27 mouse cellular contexts compared by ENCODE assay signal in genomic region chr12:4534252-4534651, GRCm38 (mm10). TPM values are rescaled to one million over a fixed set of nuclear protein-coding genes. Genes with fewer than 3 reads are reported as not detected.
A peak's percentile ranks its signal among the peaks of the same experiment; 100 is the strongest.
DNase-seq lines count a peak whose midpoint lies in the region; ATAC-seq and TF ChIP-seq lines count a peak whose summit lies in the region.
"Had no signal": no experiment of that assay in that cellular context is flagged by ENCODE, and none has a peak within 500 bp of the region (broad histone marks: within the 10 kb centered on the region; RNA-seq: fewer than 3 reads in every experiment).

No protein-coding gene starts in this region.

- no peak for TF ChIP-seq EP300 in lung, postnatal 0 days (IDR thresholded peaks at IDR 0.05)

- TF ChIP-seq POLR2A in lung, adult 2 months (IDR thresholded peaks at IDR 0.05; ENCODE audit: borderline replicate concordance, extremely low read depth, low read depth, low read length): no peak

- 47% methylated on average over 5 of the region's 5 CpGs for WGBS in lung, postnatal 0 days
- 45% methylated on average over 5 of the region's 5 CpGs for WGBS in lung, adult 2 months
- 30% methylated on average over 5 of the region's 5 CpGs for WGBS in intestine, embryonic 15.5 days
- WGBS in forebrain, embryonic 13.5 days: 76% methylated on average over 5 of the region's 5 CpGs

- H3K4me3 ChIP-seq in lung, postnatal 0 days (ENCODE audit: low read depth, low read length): no peak overlapping the region
- no peak overlapping the region for H3K4me3 ChIP-seq in lung, adult 2 months (replicated peaks; ENCODE audit: extremely low read depth, low read depth, low read length)
- no peak overlapping the region for H3K4me3 ChIP-seq in intestine, embryonic 15.5 days (replicated peaks)
- H3K4me3 ChIP-seq in forebrain, embryonic 13.5 days: no peak overlapping the region
- H3K4me3 ChIP-seq: embryonic facial prominence, embryonic 10.5 days; forebrain, embryonic 10.5 days; forebrain, embryonic 15.5 days; heart, adult 2 months; heart, embryonic 12.5 days; hindbrain, embryonic 15.5 days had no signal

- H3K4me2 ChIP-seq in lung, postnatal 0 days (replicated peaks; ENCODE audit: low read depth, low read length): no peak overlapping the region
- no peak overlapping the region for H3K4me2 ChIP-seq in intestine, embryonic 15.5 days (replicated peaks)
- H3K4me2 ChIP-seq in forebrain, embryonic 13.5 days: no peak overlapping the region
- H3K4me2 ChIP-seq: forebrain, embryonic 15.5 days; heart, embryonic 12.5 days; hindbrain, embryonic 15.5 days had no signal

- no peak for ATAC-seq in lung, postnatal 0 days
- peak; percentile 99 for ATAC-seq in intestine, embryonic 15.5 days
- ATAC-seq in megakaryocyte, adult 5-6 weeks (ENCODE audit: poor library complexity, severe bottlenecking): peak; percentile 71
- ATAC-seq in forebrain, embryonic 13.5 days: no peak
- ATAC-seq: activated CD4-positive, CD25-positive, alpha-beta regulatory T cell, adult 4 months; forebrain, embryonic 15.5 days; Patski had no signal

- no peaks in the 10 kb centered on the region for H3K27me3 ChIP-seq in lung, postnatal 0 days (replicated peaks; ENCODE audit: insufficient read depth, low read length)
- no peaks in the 10 kb centered on the region for H3K27me3 ChIP-seq in intestine, embryonic 15.5 days (replicated peaks)
- H3K27me3 ChIP-seq in forebrain, embryonic 13.5 days: no peaks in the 10 kb centered on the region
- H3K27me3 ChIP-seq: forebrain, embryonic 15.5 days; heart, embryonic 12.5 days; hindbrain, embryonic 15.5 days had no signal

- intact Hi-C loops in left cerebral cortex, postnatal 10 days (cut with DNase I): no loop called here

- no peaks in the 10 kb centered on the region for H3K4me1 ChIP-seq in lung, postnatal 0 days (ENCODE audit: insufficient read depth, low read depth, low read length)
- no peaks in the 10 kb centered on the region for H3K4me1 ChIP-seq in lung, adult 2 months (ENCODE audit: control insufficient read depth, insufficient read depth, low read length)
- no peaks in the 10 kb centered on the region for H3K4me1 ChIP-seq in intestine, embryonic 15.5 days (replicated peaks)
- H3K4me1 ChIP-seq in forebrain, embryonic 13.5 days: no peaks in the 10 kb centered on the region
- H3K4me1 ChIP-seq: embryonic facial prominence, embryonic 10.5 days; forebrain, embryonic 10.5 days; forebrain, embryonic 15.5 days; heart, embryonic 12.5 days; hindbrain, embryonic 15.5 days had no signal

- no peak for TF ChIP-seq CTCF in lung, postnatal 0 days (IDR thresholded peaks at IDR 0.05)
- TF ChIP-seq CTCF in lung, adult 2 months (IDR thresholded peaks at IDR 0.05; ENCODE audit: insufficient read depth, low read length): no peak

- H3K9me3 ChIP-seq in lung, postnatal 0 days (ENCODE audit: low read length): no peaks in the 10 kb centered on the region
- H3K9me3 ChIP-seq in intestine, embryonic 15.5 days: no peaks in the 10 kb centered on the region
- H3K9me3 ChIP-seq in forebrain, embryonic 13.5 days (replicated peaks): peaks cover 6% of the 10 kb centered on the region; the same call in 1 of the 2 replicates
- H3K9me3 ChIP-seq: forebrain, embryonic 10.5 days; forebrain, embryonic 15.5 days; heart, embryonic 12.5 days; hindbrain, embryonic 15.5 days had no signal

- H3K36me3 ChIP-seq in lung, postnatal 0 days (ENCODE audit: insufficient read depth, low read length): no peaks in the 10 kb centered on the region
- H3K36me3 ChIP-seq in intestine, embryonic 15.5 days: no peaks in the 10 kb centered on the region
- no peaks in the 10 kb centered on the region for H3K36me3 ChIP-seq in forebrain, embryonic 13.5 days (ENCODE audit: poor library complexity, severe bottlenecking)
- H3K36me3 ChIP-seq: embryonic facial prominence, embryonic 10.5 days; forebrain, embryonic 10.5 days; forebrain, embryonic 15.5 days; heart, embryonic 12.5 days; hindbrain, embryonic 15.5 days had no signal

- H3K27ac ChIP-seq in lung, postnatal 0 days (ENCODE audit: low read length): no peak overlapping the region
- H3K27ac ChIP-seq in intestine, embryonic 15.5 days: no peak overlapping the region
- H3K27ac ChIP-seq in forebrain, embryonic 13.5 days: no peak overlapping the region
- H3K27ac ChIP-seq: embryonic facial prominence, embryonic 10.5 days; forebrain, embryonic 10.5 days; forebrain, embryonic 15.5 days; heart, adult 2 months; hindbrain, embryonic 15.5 days had no signal

- peak; percentile 25 for DNase-seq in lung, postnatal 0 days (ENCODE audit: low spot score)
- no peak for DNase-seq in lung, adult 2 months
- DNase-seq in left cerebral cortex, postnatal 10 days (ENCODE audit: extremely low spot score in 1 of 2, low spot score in 2 of 2): no peak
- DNase-seq in frontal cortex, postnatal 10 days (ENCODE audit: low spot score in 2 of 2): no peak
- DNase-seq: adrenal gland, postnatal 14 days; cerebellum, adult 11-12 months; cerebellum, adult 9-10 months; cerebellum, postnatal 36 days; gastrocnemius, postnatal 10 days; heart, adult 2 months; heart, postnatal 36 days had no signal

- H3K9ac ChIP-seq in lung, postnatal 0 days (replicated peaks; ENCODE audit: low read depth): no peak overlapping the region
- H3K9ac ChIP-seq in intestine, embryonic 15.5 days: no peak overlapping the region
- H3K9ac ChIP-seq in forebrain, embryonic 13.5 days: no peak overlapping the region
- H3K9ac ChIP-seq: forebrain, embryonic 15.5 days; heart, embryonic 12.5 days; hindbrain, embryonic 15.5 days had no signal

RNA-seq across cellular contexts. Expression of gene Ncoa1, which starts 57.3 kb away (rescaled TPM):
- polyA plus RNA-seq in lung, postnatal 0 days (2015; fragmentation: Nextera tagmentation; extraction: Ambion mirVana): 9.6 and 12.4 TPM in 2 replicates
- 27.8 and 29.2 TPM in 2 replicates for polyA plus RNA-seq in lung, adult 2 months (2012; rRNA removed)
- polyA plus RNA-seq in intestine, embryonic 15.5 days (2015; fragmentation: Nextera tagmentation; extraction: Ambion mirVana): 6.3 and 6.7 TPM in 2 replicates
- total RNA-seq in megakaryocyte, adult 5-6 weeks (2015): 71.5 and 74.4 TPM in 2 replicates
- 28.4 and 61.9 TPM in 2 replicates for total RNA-seq in megakaryocyte, adult 5-6 weeks (2017)
- total RNA-seq in left cerebral cortex, postnatal 10 days (2021): 10 to 100 TPM; 87.6 to 89.7 TPM
- polyA plus RNA-seq in forebrain, embryonic 13.5 days (2015; fragmentation: Nextera tagmentation; extraction: Ambion mirVana): 12.7 and 13.6 TPM in 2 replicates

RNA-seq across cellular contexts. Expression of gene Itsn2, which starts 58.2 kb away (rescaled TPM):
- polyA plus RNA-seq in lung, postnatal 0 days (2015; fragmentation: Nextera tagmentation; extraction: Ambion mirVana): 37.1 and 41.1 TPM in 2 replicates
- polyA plus RNA-seq in lung, adult 2 months (2012; rRNA removed): 22.4 and 36.3 TPM in 2 replicates
- polyA plus RNA-seq in intestine, embryonic 15.5 days (2015; fragmentation: Nextera tagmentation; extraction: Ambion mirVana): 38.3 and 39.6 TPM in 2 replicates
- total RNA-seq in megakaryocyte, adult 5-6 weeks (2015): 94.6 and 113 TPM in 2 replicates
- total RNA-seq in megakaryocyte, adult 5-6 weeks (2017): 201 and 212 TPM in 2 replicates
- 10 to 100 TPM; 56.6 to 61.0 TPM for total RNA-seq in left cerebral cortex, postnatal 10 days (2021)
- polyA plus RNA-seq in forebrain, embryonic 13.5 days (2015; fragmentation: Nextera tagmentation; extraction: Ambion mirVana): 14.0 and 14.5 TPM in 2 replicates

RNA-seq across cellular contexts. Expression of gene Gm3625, which starts 58.5 kb away (rescaled TPM):
- not detected in 2 replicates for polyA plus RNA-seq in lung, postnatal 0 days (2015; fragmentation: Nextera tagmentation; extraction: Ambion mirVana)
- not detected in 2 replicates for polyA plus RNA-seq in lung, adult 2 months (2012; rRNA removed)
- not detected in 2 replicates for polyA plus RNA-seq in intestine, embryonic 15.5 days (2015; fragmentation: Nextera tagmentation; extraction: Ambion mirVana)
- not detected in 2 replicates for total RNA-seq in megakaryocyte, adult 5-6 weeks (2015)
- not detected in 2 replicates for total RNA-seq in megakaryocyte, adult 5-6 weeks (2017)
- total RNA-seq in left cerebral cortex, postnatal 10 days (2021): not detected
- not detected in 2 replicates for polyA plus RNA-seq in forebrain, embryonic 13.5 days (2015; fragmentation: Nextera tagmentation; extraction: Ambion mirVana)
- total RNA-seq: adrenal gland, adult 18-20 months; adrenal gland, postnatal 14 days; gastrocnemius, postnatal 10 days; gastrocnemius, postnatal 4 days; heart, adult 2 months; heart, postnatal 36 days had no signal
- polyA plus RNA-seq: activated CD4-positive, CD25-positive, alpha-beta regulatory T cell, adult 4 months; C2C12; embryonic facial prominence, embryonic 10.5 days; embryonic facial prominence, embryonic 14.5 days; forebrain, embryonic 10.5 days; forebrain, embryonic 15.5 days; heart, adult 2 months; heart, embryonic 12.5 days; heart, embryonic 16.5 days; hindbrain, embryonic 11.5 days; hindbrain, embryonic 15.5 days; Patski had no signal

Comparison
In these comparisons a context has a peak if more than half of its experiments do, and no peak if none do; other contexts are left out.
1. ATAC-seq: peak in intestine, embryonic 15.5 days (single experiment) and megakaryocyte, adult 5-6 weeks (single experiment); none in lung, postnatal 0 days (single experiment) and forebrain, embryonic 13.5 days (single experiment).